Comparison of ENCODE assay signal across 8 mouse cellular contexts in genomic region chr8:38818163-38818562, GRCm38 (mm10).
A peak's percentile ranks its signal among the peaks of the same experiment; 100 is the strongest.
DNase-seq lines count a peak whose midpoint lies in the region; ATAC-seq lines count a peak whose summit lies in the region.

No protein-coding gene starts in this region.

- no peaks in the 10 kb centered on the region for H3K9me3 ChIP-seq in neural tube, embryonic 11.5 days (ENCODE audit: control insufficient read depth, low read length)

- H3K9ac ChIP-seq in neural tube, embryonic 11.5 days (ENCODE audit: low read length), result no peak overlapping the region

- WGBS in neural tube, embryonic 11.5 days, result 35% methylated on average over 1 of the region's 1 CpGs

- H3K4me3 ChIP-seq in neural tube, embryonic 11.5 days (ENCODE audit: low read depth, low read length), result no peak overlapping the region

- peak; percentile 14 for DNase-seq in cerebellum, adult 9-10 months
- no peak for DNase-seq in cerebellum, adult 11-12 months
- DNase-seq in neural tube, embryonic 11.5 days (ENCODE audit: low spot score), result peak; percentile 34
- no peak for DNase-seq in neural tube, embryonic 10.5 days (ENCODE audit: extremely low spot score, low spot score)
- peak; percentile 74 for DNase-seq in embryo, embryonic 11 days
- peak; percentile 46 to 67 for DNase-seq in left cerebral cortex, postnatal 14 days (ENCODE audit: low spot score in 2 of 2)
- DNase-seq in right cerebral cortex, postnatal 4 days, result peak; percentile 38
- no peak for DNase-seq in gastrocnemius, postnatal 14 days

- H3K36me3 ChIP-seq in neural tube, embryonic 11.5 days (ENCODE audit: control insufficient read depth, insufficient read depth, low read length), result no peaks in the 10 kb centered on the region

- H3K27ac ChIP-seq in neural tube, embryonic 11.5 days (ENCODE audit: low read depth, low read length), result no peak overlapping the region

- H3K27me3 ChIP-seq in neural tube, embryonic 11.5 days (ENCODE audit: control insufficient read depth, insufficient read depth, low read length), result no peaks in the 10 kb centered on the region

- intact Hi-C loops in left cerebral cortex, postnatal 14 days (cut with DNase I), result loop anchor here (5.0 kb wide), 1 partner anchor 1686 kb away; no protein-coding TSS in a partner anchor
- intact Hi-C loops in gastrocnemius, postnatal 14 days (cut with DNase I; ENCODE audit: low total_unique reads), result no loop called here

- no peak overlapping the region for H3K4me2 ChIP-seq in neural tube, embryonic 11.5 days (ENCODE audit: low read depth)

- ATAC-seq in neural tube, embryonic 11.5 days (ENCODE audit: insufficient read depth, low FRiP score, low TSS enrichment), result no peak

- no peaks in the 10 kb centered on the region for H3K4me1 ChIP-seq in neural tube, embryonic 11.5 days (ENCODE audit: control insufficient read depth, insufficient read depth, low read length)

Comparison
In these comparisons a context has a peak if more than half of its experiments do, and no peak if none do; other contexts are left out.
1. DNase-seq: peak in cerebellum, adult 9-10 months (single experiment), neural tube, embryonic 11.5 days (single experiment), embryo, embryonic 11 days (single experiment), left cerebral cortex, postnatal 14 days (2 of 2) and right cerebral cortex, postnatal 4 days (single experiment); none in cerebellum, adult 11-12 months (single experiment), neural tube, embryonic 10.5 days (single experiment) and gastrocnemius, postnatal 14 days (single experiment).